Mouse (Mus musculus) E14TG2a.4 (cell line): ENCODE results near the gene Ltbp3.

ENCODE experiments used
- CTCF ChIP-seq: conservative IDR thresholded peaks from 2 replicates; pipeline ENCODE4 v1.5.1; 2014; ENCODE audit warnings: low read length
- NANOG ChIP-seq: IDR thresholded peaks from 2 replicates; pipeline ENCODE4 v1.6.1; 2014; ENCODE audit warnings: borderline replicate concordance, low read length, mixed read lengths
- POU5F1 ChIP-seq: IDR thresholded peaks from 2 replicates; pipeline ENCODE4 v1.6.1; 2014; ENCODE audit warnings: low read length, borderline replicate concordance

DNA sequence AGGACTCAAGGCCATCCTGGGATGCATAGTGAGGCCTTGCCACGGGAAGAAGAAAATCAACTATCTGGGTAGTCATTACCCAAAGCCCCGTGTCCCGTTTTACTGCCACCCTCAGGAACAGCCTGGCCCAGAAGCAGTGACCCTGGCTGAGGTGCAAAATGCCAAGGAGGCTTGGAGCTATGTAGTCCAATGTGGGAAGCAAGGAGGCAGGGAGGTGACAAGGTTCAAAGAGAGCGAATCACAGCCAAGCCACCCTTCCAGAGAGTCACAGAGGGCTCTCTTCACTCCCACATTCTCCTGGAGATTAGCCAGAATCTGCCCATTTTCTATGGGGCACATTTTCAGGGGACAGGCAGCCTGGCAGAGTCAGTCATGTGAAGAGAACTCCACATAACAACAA lies 26.6 kb downstream of the Ltbp3 start:
- TF ChIP-seq CTCF = no peak
- TF ChIP-seq NANOG = no peak
- TF ChIP-seq POU5F1 = no peak
